Mouse (Mus musculus): ENCODE results near the gene Ccdc173.
A peak's percentile ranks its signal among the peaks of the same experiment; 100 is the strongest.

DNA sequence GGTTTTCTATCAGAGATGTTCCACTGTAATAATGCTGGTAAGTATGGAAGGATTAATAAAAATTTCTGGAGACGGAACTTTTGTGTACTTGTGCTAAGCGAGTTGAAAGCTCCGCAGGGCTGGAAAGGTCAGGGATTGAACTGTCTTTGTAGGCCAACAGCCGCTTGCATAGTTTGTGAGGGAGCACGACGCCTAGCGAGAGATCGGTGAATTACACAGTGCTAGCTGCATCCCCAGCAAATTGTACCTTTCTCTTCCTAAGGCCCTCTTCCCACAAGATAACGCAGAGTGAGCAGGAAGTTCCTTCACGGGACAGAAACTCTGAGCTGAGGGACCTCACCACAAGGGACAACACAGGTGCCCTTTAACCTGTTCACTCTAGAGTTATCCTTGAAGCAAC is 910 bp upstream of the Ccdc173 start:
- TF ChIP-seq POLR2A (IDR thresholded peaks at IDR 0.05; ENCODE audit: low read depth, low read length) (0 out of 2 replicates have a peak, but pooled peaks have one; percentile 4), CTCF (IDR thresholded peaks at IDR 0.05; ENCODE audit: borderline replicate concordance, insufficient read depth, low read length) (peak; percentile 91; the same call in 1 of the 2 replicates)

All from embryonic fibroblast, embryonic 13.5 days (primary cell).